Mouse (Mus musculus) WW6 (cell line): ENCODE results near the gene Ryr2.

ENCODE experiments used
- DNase-seq: peaks from one replicate; pipeline ENCODE4 v3.0.0-alpha.2; 2013; ENCODE audit warnings: low read depth, low spot score

Ryr2 gene

GRCm38 (mm10) chr13:12094569-12094968, 12.2 kb downstream of the Ryr2 start:
- no peak for DNase-seq

GRCm38 (mm10) chr13:12093146-12093545, 13.6 kb downstream of the Ryr2 start:
- DNase-seq, result no peak

- no peak for DNase-seq
Measured at GRCm38 (mm10) chr13:12092379-12093107, 14.2 kb downstream of the Ryr2 start.

- no peak for DNase-seq
Measured at GRCm38 (mm10) chr13:12084112-12084475, 22.7 kb downstream of the Ryr2 start.

- DNase-seq, result no peak
Measured at GRCm38 (mm10) chr13:12083443-12084111, 23.2 kb downstream of the Ryr2 start.

GRCm38 (mm10) chr13:12080590-12080989, 26.2 kb downstream of the Ryr2 start:
- no peak for DNase-seq

GRCm38 (mm10) chr13:12079536-12079935, 27.2 kb downstream of the Ryr2 start:
- no peak for DNase-seq

- DNase-seq, result no peak
Measured at GRCm38 (mm10) chr13:12074897-12075296, 31.8 kb downstream of the Ryr2 start.

GRCm38 (mm10) chr13:12072571-12072970, 34.2 kb downstream of the Ryr2 start:
- DNase-seq, result no peak

GRCm38 (mm10) chr13:12072112-12072511, 34.6 kb downstream of the Ryr2 start:
- DNase-seq, result no peak

- DNase-seq, result no peak
Measured at GRCm38 (mm10) chr13:12070157-12071129, 36.3 kb downstream of the Ryr2 start.

GRCm38 (mm10) chr13:12064576-12064975, 42.2 kb downstream of the Ryr2 start:
- DNase-seq, result no peak

- no peak for DNase-seq
Measured at GRCm38 (mm10) chr13:12063561-12063960, 43.2 kb downstream of the Ryr2 start.

GRCm38 (mm10) chr13:12057357-12057771, 49.4 kb downstream of the Ryr2 start:
- DNase-seq, result peak; percentile 13

- no peak for DNase-seq
Measured at GRCm38 (mm10) chr13:12055913-12056312, 50.8 kb downstream of the Ryr2 start.

- DNase-seq, result no peak
Measured at GRCm38 (mm10) chr13:12053910-12054309, 52.8 kb downstream of the Ryr2 start.

GRCm38 (mm10) chr13:12050809-12051208, 55.9 kb downstream of the Ryr2 start:
- DNase-seq, result no peak

- DNase-seq, result no peak
Measured at GRCm38 (mm10) chr13:12047059-12047458, 59.7 kb downstream of the Ryr2 start.

GRCm38 (mm10) chr13:12044751-12045150, 62.0 kb downstream of the Ryr2 start:
- DNase-seq, result no peak

- DNase-seq, result no peak
Measured at GRCm38 (mm10) chr13:12042891-12043491, 63.8 kb downstream of the Ryr2 start.

GRCm38 (mm10) chr13:12039967-12040366, 66.8 kb downstream of the Ryr2 start:
- no peak for DNase-seq

GRCm38 (mm10) chr13:12038676-12039075, 68.1 kb downstream of the Ryr2 start:
- no peak for DNase-seq
